Mouse (Mus musculus) urinary bladder, postnatal 4 days (tissue): ENCODE measurements around the gene Sec14l3.
"Not testable (repeated sequence)": the region's sequence is repeated elsewhere in the genome, so short reads cannot be mapped to it uniquely, and the experiment has no call there.

ENCODE experiments used
- DNase-seq, 2 experiments: peaks; one replicate each; pipeline ENCODE4 v3.0.0; 2021 to 2022; ENCODE audit warnings: low spot score in 2 of 2

The Sec14l3 gene

GRCm38 (mm10) chr11:4101851-4102250 lies 37.2 kb downstream of the Sec14l3 start:
- DNase-seq, result no peak

DNA sequence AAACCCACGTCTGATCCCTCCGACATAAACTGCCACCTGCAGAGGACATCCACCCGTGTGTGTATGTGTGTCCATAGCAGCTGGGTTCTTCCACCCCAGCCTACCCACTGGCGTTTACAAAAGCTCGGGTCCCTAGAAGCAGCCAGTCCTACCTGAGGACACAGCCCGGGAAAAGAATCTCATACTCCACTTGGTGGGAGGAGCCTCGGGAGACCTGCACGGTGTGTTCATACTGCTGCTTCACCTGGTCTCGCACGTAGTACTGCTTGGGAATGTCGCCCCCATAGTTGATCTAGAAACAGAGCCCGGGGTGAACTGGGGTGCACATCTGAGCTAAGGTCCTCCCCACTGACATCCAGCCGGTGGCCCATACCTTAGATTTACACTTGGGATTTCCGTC lies 38.9 kb downstream of the Sec14l3 start:
- no peak for DNase-seq

- DNase-seq, result no peak
These were observed 40.3 kb downstream of the Sec14l3 start for GRCm38 (mm10) chr11:4104989-4105388.

DNA sequence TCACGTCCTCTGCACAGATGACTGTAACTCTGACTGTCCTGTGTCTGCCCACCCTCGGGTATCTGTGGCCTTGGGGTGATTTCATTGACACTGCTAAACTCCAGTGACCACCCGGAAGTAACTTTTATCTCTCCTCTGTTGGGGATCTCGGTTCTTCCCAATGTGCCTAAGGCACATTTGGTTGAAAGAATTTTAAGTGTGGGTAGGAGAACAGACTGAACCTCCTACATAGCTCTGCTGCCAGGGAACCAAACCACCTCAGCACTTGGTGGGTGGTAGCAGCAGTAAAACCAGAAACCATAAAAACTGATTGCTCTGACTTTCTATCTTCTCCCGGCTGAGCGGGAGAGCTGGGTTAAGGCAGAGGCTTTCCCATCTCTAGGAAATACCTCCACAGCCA lies 40.8 kb downstream of the Sec14l3 start:
- no peak for DNase-seq

- not testable (repeated sequence) for DNase-seq
These were observed 43.3 kb downstream of the Sec14l3 start for GRCm38 (mm10) chr11:4107901-4108300.

- no peak for DNase-seq
These were observed 44.0 kb downstream of the Sec14l3 start for GRCm38 (mm10) chr11:4108691-4109090.

DNA sequence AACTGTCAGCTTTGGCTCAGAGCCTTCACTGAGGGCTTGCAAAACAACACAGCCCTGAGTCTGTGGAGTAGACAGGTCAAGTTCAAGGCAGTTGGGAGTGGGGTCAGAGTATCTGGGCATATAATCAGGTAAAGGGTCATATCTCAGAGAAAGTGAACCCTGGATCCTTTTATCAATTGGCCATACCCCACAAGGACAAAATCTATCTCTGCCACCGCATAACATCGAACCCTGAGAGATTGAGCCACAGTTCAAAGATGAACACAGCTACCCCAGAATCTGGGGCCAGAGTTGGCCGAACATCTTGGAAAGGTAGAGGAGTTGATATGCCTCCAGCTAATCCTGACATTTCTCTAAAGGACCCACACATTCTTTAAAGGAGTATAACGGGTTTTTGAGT lies 47.4 kb downstream of the Sec14l3 start:
- DNase-seq, result no peak

- DNase-seq, result no peak
These were observed 48.2 kb downstream of the Sec14l3 start for GRCm38 (mm10) chr11:4112861-4113260.

GRCm38 (mm10) chr11:4113496-4113895 lies 48.9 kb downstream of the Sec14l3 start:
- no peak for DNase-seq

DNA sequence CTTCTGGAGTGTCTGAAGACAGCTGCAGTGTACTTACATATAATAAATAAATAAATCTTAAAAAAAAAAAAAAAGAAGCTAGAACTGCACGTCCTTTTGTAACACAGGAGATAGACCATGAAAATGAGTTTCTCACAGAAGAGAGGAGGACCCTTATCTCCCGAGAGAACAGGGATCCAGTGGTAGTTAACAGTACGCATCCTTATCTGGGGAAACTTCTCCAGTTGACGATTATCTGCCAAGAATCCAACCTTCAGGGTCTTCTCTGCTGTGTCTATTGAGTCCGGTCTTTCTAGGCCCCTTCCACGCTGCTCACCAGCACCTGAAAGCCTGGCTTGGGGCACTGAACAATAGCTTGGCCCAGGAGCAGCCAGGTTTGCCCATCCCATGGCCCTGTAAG lies 49.3 kb downstream of the Sec14l3 start:
- DNase-seq, result no peak

DNA sequence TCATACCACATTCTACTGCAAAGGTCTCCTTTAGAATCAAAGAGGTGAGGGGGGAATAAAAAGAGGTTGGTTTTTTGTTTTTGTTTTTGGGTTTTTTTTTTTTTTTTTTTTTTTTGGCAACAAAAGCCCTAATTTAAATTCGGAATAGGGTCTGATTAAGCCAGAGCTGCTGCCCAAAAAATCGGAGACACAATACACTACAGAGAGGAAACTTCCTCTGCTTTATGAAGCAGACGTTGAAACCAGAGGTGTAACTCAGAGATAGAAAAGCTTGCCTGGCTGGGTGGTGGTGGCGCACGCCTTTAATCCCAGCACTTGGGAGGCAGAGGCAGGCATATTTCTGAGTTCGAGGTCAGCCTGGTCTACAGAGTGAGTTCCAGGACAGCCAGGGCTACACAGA lies 49.9 kb downstream of the Sec14l3 start:
- DNase-seq, result not testable (repeated sequence)

- no peak for DNase-seq
These were observed 50.8 kb downstream of the Sec14l3 start for GRCm38 (mm10) chr11:4115407-4115806.

- no peak for DNase-seq
These were observed 52.0 kb downstream of the Sec14l3 start for GRCm38 (mm10) chr11:4116458-4117141.

GRCm38 (mm10) chr11:4117372-4118071 lies 52.9 kb downstream of the Sec14l3 start:
- no peak for DNase-seq

- peak; percentile 57 to 67 for DNase-seq
These were observed 53.7 kb downstream of the Sec14l3 start for GRCm38 (mm10) chr11:4118081-4118921.

DNA sequence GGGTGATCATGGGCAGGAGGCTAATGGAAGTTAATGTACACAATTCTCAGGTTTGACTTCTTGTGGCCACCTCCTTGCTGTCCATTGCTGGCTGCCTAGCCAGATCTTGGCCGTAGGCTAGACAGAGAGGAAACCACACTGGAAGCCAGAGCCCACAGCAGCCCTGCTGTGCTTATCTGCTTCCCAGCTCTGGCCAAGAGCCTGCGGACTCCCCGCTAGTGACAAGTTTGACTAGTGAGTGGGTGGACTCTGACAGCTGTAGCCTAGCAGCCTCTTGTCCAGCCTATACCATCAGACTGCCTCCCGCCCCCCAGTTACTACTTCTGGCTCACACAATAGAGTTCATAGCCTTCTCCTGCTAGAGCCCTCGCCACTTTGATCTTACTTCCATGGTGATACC lies 55.0 kb downstream of the Sec14l3 start:
- no peak for DNase-seq

DNA sequence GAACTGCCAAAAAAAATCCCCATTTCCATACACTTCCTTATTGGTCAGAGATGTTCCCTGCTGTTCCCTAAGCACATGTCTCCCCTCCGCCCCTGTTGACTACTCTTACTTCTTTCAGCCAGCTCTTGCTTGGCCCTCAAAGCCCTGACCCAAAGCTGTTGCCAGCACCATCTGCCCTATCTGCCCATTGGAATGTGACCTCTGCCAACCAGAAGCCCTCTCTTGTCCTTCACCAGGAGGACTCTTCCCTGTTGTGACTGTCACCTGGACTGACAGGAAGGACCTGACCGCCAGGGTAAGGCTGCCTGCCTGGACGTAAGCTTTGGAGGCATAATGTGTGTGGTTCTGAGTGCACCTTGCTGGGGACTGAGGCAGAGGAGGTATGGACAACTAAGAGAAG lies 57.0 kb downstream of the Sec14l3 start:
- DNase-seq, result no peak

- no peak for DNase-seq
These were observed 57.6 kb downstream of the Sec14l3 start for GRCm38 (mm10) chr11:4122226-4122625.

- no peak for DNase-seq
These were observed 58.3 kb downstream of the Sec14l3 start, which contains the start of gene Sec14l2 for GRCm38 (mm10) chr11:4122742-4123579. Sec14l2 (minus strand) TSS chr11:4123415.

GRCm38 (mm10) chr11:4123922-4124321 lies 59.3 kb downstream of the Sec14l3 start:
- DNase-seq, result no peak

DNA sequence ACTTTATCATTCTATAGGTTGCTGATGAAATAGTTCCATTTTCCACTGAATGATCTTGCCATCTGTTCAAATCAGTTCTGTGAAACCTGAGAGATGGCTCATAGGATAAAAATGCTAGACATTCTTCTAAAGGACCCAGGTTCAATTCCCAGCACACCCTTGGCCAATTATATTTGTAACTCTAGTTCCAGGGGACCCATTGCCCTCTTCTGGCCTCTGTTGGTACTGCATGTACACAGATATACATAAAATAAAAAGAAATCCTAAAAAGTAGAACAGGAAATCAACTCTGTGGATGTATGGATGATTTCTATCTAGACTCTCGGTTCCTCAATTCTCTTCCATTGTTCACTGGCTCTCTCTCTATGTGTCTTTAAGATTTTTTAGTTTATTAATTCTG lies 62.4 kb downstream of the Sec14l3 start:
- DNase-seq, result no peak
